Mouse (Mus musculus) limb, embryonic 15.5 days (tissue): ENCODE results near the gene Zfp141. TPM values are rescaled to one million over a fixed set of nuclear protein-coding genes. Genes with fewer than 3 reads are reported as not detected.
"Not testable (repeated sequence)": the region's sequence is repeated elsewhere in the genome, so short reads cannot be mapped to it uniquely, and the experiment has no call there.

ENCODE experiments used
- ATAC-seq: fragments of 200-750 bp; cut with Nextera tagmentation; 2 replicates; pipeline ENCODE4 v1.8.0; 2017; ENCODE audit warnings: low read depth, moderate TSS enrichment; ENCODE audit not compliant: insufficient number of reproducible peaks, low FRiP score, low TSS enrichment
- H3K27ac ChIP-seq: fragments of 300-500 bp; sonication (generic); 2 replicates; pipeline ENCODE4 v1.5.1; 2015; ENCODE audit warnings: moderate library complexity, mild to moderate bottlenecking, inconsistent platforms
- H3K27me3 ChIP-seq: fragments of 300-500 bp; sonication (generic); 2 replicates; pipeline ENCODE4 v1.6.1; 2015; ENCODE audit warnings: inconsistent platforms
- H3K36me3 ChIP-seq: fragments of 300-500 bp; sonication (generic); 2 replicates; pipeline ENCODE4 v1.6.1; 2015; ENCODE audit warnings: inconsistent platforms
- H3K4me1 ChIP-seq: fragments of 300-500 bp; sonication (generic); 2 replicates; pipeline ENCODE4 v1.6.1; 2015; ENCODE audit warnings: inconsistent platforms
- H3K4me2 ChIP-seq: fragments of 300-500 bp; sonication (generic); 2 replicates; pipeline ENCODE4 v1.6.1; 2015; ENCODE audit warnings: mild to moderate bottlenecking, inconsistent platforms
- H3K4me3 ChIP-seq: fragments of 300-500 bp; sonication (generic); 2 replicates; pipeline ENCODE4 v1.5.1; 2015; ENCODE audit warnings: mild to moderate bottlenecking, inconsistent platforms
- H3K9ac ChIP-seq: fragments of 300-500 bp; sonication (generic); 2 replicates; pipeline ENCODE4 v1.6.1; 2015; ENCODE audit warnings: inconsistent platforms
- H3K9me3 ChIP-seq: fragments of 300-500 bp; sonication (generic); 2 replicates; pipeline ENCODE4 v1.6.1; 2016; ENCODE audit warnings: inconsistent platforms
- WGBS: fragments of 180-500 bp; shearing (Covaris S2); methylation state at CpG from one replicate; pipeline ENCODE4 v1.1.7; 2015; 5-methylcytosine and 5-hydroxymethylcytosine counted together
- polyA plus RNA-seq: library from polyadenylated mRNA; unstranded; fragments of >200 nt; fragmentation: Nextera tagmentation; extraction: Ambion mirVana; gene quantifications from 2 replicates; pipeline ENCODE4 v1.2.1, GENCODE M21; 2015

Zfp141 gene
- polyA plus RNA-seq = 9.3 and 10.4 TPM in 2 replicates

DNA sequence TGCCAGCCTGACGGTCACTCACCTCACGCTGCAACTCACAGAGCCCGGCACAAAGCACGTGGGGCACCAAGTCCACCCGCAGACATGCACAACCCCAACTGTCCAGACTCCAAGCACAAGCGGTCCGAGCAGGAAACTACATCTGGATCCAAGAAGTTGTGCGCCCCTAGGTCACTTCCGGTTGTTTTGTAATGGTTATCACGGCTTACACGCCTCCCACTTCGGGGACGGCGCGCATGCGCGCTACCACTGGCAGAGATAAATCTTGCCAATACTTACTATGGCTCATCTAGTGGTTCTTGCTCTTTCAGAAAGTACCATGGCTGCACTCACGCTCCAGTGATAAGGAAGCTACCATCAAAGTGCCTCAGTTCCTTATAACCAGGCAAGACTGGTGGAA is at the start of gene Zfp141:
TSS of gene Zfp141 (minus strand) at position 153 of the 400 bp plus-strand sequence.
- H3K4me3 ChIP-seq = peak within 1 kb of the TSS; percentile 57
- H3K4me1 ChIP-seq, H3K27me3 ChIP-seq, H3K9me3 ChIP-seq, H3K36me3 ChIP-seq: not testable (repeated sequence)
- ATAC-seq = peak; percentile 83
- peak within 1 kb of the TSS; percentile 47 for H3K9ac ChIP-seq
- H3K4me2 ChIP-seq = peak within 1 kb of the TSS; percentile 51
- under 1% methylated on average over 18 of the region's 18 CpGs for WGBS
- H3K27ac ChIP-seq = peak within 1 kb of the TSS; percentile 63

DNA sequence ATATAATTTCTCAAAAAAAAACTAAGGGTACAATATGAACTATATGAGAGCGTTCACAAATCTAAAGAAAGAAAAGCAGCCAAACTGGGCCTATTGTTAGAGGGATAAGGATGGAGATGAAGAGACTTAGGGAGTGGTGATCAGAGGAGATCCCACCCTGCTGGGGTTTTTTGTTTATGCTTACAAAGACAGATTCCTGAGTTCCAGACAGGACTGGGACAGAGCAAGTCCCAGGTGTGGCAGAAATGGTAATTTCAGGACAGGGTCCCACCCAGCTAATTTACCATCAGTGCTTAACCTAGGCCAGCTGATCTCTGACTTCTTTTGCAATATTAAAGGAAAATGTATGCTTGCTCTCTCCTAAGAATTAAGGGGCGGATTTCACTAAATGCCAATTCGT is 46.2 kb upstream of the Zfp141 start:
- H3K9ac ChIP-seq = no peak overlapping the region
- no peaks in the 10 kb centered on the region for H3K4me1 ChIP-seq
- no peaks in the 10 kb centered on the region for H3K36me3 ChIP-seq
- no peak overlapping the region for H3K4me2 ChIP-seq
- no peak overlapping the region for H3K27ac ChIP-seq
- 74% methylated on average over 3 of the region's 3 CpGs for WGBS
- no peak for ATAC-seq
- no peak overlapping the region for H3K4me3 ChIP-seq
- H3K9me3 ChIP-seq = no peaks in the 10 kb centered on the region
- H3K27me3 ChIP-seq = no peaks in the 10 kb centered on the region

DNA sequence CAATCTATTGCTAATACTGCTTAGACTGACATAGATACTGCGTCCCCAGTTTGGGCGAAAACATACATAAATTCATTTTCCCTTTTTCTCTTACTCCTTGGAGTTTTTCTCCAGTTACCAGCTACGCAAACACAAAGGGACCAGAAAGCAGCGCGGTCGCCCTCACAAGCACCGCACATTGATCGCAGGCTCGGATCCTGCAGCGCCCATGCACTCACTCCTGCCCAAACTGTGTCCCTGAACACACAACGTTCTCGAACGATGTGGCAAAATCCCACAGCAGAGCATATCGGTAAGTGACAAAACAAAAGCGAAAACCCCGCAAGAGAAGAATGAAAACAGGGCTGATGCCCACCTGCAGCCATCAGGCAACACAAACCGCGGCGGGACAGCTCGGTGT is 354 bp downstream of the Zfp141 start:
- Histone ChIP-seq H3K27ac (peak overlapping the region; percentile 63), H3K4me3 (peak overlapping the region; percentile 57), H3K9me3 (no peaks in the 10 kb centered on the region), H3K9ac (peak overlapping the region; percentile 47), H3K4me1 (no peaks in the 10 kb centered on the region), H3K27me3 (no peaks in the 10 kb centered on the region), H3K36me3 (peaks cover 12% of the 10 kb centered on the region), H3K4me2 (peak overlapping the region; percentile 51)
- ATAC-seq = peak; percentile 44
- WGBS = 2% methylated on average over 20 of the region's 20 CpGs

DNA sequence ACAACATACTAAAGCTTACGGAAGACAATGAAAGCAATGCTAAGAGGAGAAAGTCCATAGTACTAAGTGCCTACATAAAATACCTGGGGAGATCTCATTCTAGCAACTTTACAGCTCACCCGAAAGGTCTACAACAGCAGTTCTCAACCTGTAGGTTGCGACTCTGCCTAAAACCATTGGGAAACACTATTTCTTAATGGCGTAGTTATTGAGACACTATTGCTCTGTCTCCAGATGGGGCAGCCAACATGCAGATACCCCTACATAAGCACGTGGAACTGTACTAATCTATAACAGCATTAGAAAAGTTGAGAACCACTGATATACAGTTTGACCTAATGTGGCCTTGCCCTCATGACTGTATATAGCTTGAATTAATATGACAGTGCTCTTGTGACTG is 7.3 kb downstream of the Zfp141 start:
- WGBS = 94% methylated on average over 5 of the region's 5 CpGs
- H3K36me3 ChIP-seq = peaks cover 24% of the 10 kb centered on the region
- H3K4me1 ChIP-seq = no peaks in the 10 kb centered on the region
- no peak overlapping the region for H3K27ac ChIP-seq
- H3K9ac ChIP-seq = no peak overlapping the region
- H3K9me3 ChIP-seq = no peaks in the 10 kb centered on the region
- no peak overlapping the region for H3K4me2 ChIP-seq
- ATAC-seq = no peak
- H3K27me3 ChIP-seq = no peaks in the 10 kb centered on the region
- H3K4me3 ChIP-seq = no peak overlapping the region

DNA sequence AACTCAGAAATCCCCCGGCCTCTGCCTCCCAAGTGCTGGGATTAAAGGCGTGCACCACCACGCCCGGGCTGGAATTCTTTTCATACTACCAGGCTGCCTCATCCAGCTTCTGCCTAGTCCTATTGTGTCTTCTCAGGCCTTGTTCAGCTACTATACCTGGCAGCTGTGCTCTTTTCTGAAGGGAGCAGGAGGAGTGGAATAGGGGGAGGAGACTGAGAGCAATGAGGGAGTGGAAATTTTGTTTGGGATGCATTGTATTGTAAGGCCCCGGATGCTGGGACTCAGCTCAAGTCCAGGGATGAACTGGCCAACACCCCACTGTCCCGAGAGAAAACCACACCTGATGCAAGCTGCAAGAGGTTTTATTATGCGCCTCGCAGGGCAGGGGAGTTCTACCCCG is 8.2 kb downstream of the Zfp141 start:
- Histone ChIP-seq H3K27me3 (no peaks in the 10 kb centered on the region), H3K9ac (no peak overlapping the region), H3K9me3 (no peaks in the 10 kb centered on the region), H3K27ac (no peak overlapping the region), H3K4me1 (no peaks in the 10 kb centered on the region), H3K36me3 (peaks cover 24% of the 10 kb centered on the region), H3K4me3 (no peak overlapping the region), H3K4me2 (no peak overlapping the region)
- no peak for ATAC-seq
- 90% methylated on average over 9 of the region's 9 CpGs for WGBS

DNA sequence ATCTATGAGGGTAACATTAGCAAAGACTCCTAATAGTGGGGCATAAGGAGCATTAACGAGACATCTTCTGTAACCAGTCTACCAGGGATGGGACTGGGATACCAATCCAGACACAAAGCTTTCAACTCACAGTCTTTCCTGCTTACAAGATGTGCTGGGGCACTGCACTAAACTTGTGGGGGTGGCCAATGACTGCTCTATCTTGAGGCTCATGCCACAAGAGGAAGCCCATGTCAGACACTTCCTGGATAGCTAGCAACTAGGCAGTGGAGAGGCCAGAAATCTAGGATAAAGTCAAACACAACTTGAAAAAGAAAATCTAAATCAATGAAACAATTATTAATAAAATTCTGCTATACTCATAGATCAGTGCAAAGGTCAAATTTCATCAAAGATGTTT is 9.3 kb downstream of the Zfp141 start:
- H3K27me3 ChIP-seq = no peaks in the 10 kb centered on the region
- WGBS = 93% methylated on average over 1 of the region's 1 CpGs

DNA sequence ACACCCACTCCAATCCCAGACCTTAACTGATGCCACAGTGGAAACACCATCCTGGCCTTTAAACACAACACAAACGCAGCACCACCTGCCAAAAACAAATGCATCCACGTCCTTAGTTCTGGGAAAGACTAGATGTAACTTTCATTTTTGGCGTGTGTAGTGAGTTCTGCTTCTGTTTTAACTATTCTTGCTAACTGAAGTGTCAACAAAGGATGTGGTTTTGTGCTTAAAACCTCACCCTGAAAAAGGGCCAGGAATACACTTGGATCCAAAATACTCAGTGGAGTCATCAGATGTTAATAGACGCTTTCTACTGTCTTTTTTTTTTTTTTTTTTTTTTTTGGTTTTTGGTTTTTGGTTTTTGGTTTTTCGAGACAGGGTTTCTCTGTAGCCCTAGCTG is 14.7 kb downstream of the Zfp141 start:
- no peak overlapping the region for H3K4me2 ChIP-seq
- H3K4me3 ChIP-seq = no peak overlapping the region
- peaks cover 21% of the 10 kb centered on the region for H3K36me3 ChIP-seq
- no peaks in the 10 kb centered on the region for H3K9me3 ChIP-seq
- H3K27me3 ChIP-seq = no peaks in the 10 kb centered on the region
- 87% methylated on average over 5 of the region's 5 CpGs for WGBS
- H3K4me1 ChIP-seq = no peaks in the 10 kb centered on the region
- H3K9ac ChIP-seq = no peak overlapping the region
- no peak for ATAC-seq
- H3K27ac ChIP-seq = no peak overlapping the region

More for the DNA sequence above, 9.3 kb downstream of the Zfp141 start:
- H3K4me3 ChIP-seq = no peak overlapping the region
- H3K4me1 ChIP-seq = no peaks in the 10 kb centered on the region
- no peak for ATAC-seq
- H3K9ac ChIP-seq = no peak overlapping the region
- H3K36me3 ChIP-seq = peaks cover 21% of the 10 kb centered on the region
- H3K4me2 ChIP-seq = no peak overlapping the region
- no peak overlapping the region for H3K27ac ChIP-seq
- no peaks in the 10 kb centered on the region for H3K9me3 ChIP-seq

DNA sequence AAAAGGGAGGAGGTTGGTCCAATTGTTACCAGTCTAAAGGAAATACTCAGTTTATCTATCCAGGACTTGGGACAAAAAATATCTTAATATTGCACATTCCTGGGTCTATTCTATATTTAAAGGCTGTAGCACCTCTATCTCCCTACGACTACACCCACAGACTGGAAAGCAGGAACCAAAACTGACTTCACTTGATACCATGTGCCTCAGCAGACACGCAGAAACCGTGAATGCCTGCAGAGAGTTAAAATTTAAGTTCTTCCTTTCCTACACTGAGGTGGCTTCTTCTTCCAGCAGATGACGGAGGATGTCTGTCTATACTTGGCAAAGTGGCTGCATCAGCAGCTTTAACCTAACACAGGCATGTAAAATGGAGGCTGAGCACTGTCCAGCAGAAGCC is 15.2 kb downstream of the Zfp141 start:
- Histone ChIP-seq H3K4me2 (no peak overlapping the region), H3K4me3 (no peak overlapping the region), H3K9me3 (no peaks in the 10 kb centered on the region), H3K36me3 (peaks cover 25% of the 10 kb centered on the region), H3K4me1 (no peaks in the 10 kb centered on the region), H3K9ac (no peak overlapping the region), H3K27ac (no peak overlapping the region), H3K27me3 (no peaks in the 10 kb centered on the region)
- WGBS = 89% methylated on average over 4 of the region's 4 CpGs
- no peak for ATAC-seq

DNA sequence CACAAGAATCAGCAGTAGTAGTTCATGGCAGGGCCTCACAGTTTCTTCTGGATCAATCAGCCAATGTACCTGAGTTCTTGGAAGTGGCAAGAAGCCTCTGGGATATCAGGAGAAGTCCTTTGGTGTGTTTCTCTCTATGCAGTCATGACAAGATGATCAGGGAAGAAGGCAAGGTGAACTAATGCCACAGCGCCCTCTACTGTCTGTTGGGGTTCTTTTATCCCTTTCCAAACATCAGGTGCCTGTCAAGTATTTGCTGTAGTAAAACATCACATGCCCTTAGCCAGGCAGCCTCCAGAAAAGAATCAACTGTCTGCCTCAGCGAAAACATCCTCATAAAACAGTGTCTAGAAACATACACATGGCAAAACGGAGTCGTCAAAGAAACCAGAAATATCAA is 50.9 kb downstream of the Zfp141 start:
- no peak overlapping the region for H3K27ac ChIP-seq
- no peak overlapping the region for H3K9ac ChIP-seq
- no peak overlapping the region for H3K4me3 ChIP-seq
- H3K36me3 ChIP-seq = no peaks in the 10 kb centered on the region
- H3K4me1 ChIP-seq = no peaks in the 10 kb centered on the region
- H3K27me3 ChIP-seq = no peaks in the 10 kb centered on the region
- no peaks in the 10 kb centered on the region for H3K9me3 ChIP-seq
- 73% methylated on average over 4 of the region's 4 CpGs for WGBS
- ATAC-seq = no peak
- no peak overlapping the region for H3K4me2 ChIP-seq

DNA sequence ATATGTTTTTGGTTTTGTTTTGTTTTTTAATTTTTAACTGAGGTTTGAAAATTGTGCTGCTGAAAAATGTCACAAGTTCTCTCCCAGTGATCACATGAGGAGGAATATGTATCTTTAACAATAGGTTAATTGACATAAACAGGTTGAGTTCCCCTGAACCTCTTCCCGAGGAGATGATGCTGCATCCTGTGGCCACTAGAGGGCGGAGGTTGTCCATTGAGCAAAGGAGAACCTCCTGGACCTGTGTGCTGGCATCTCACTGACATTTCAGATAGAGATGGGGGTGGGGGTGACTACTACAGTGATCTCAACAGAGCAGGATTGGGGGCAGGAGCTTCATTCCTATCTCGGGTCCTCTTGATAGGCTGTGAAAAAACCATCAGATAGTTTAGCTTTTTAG is 54.9 kb downstream of the Zfp141 start:
- WGBS = 35% methylated on average over 3 of the region's 3 CpGs
- peaks cover 9% of the 10 kb centered on the region for H3K9me3 ChIP-seq
- H3K9ac ChIP-seq = no peak overlapping the region
- no peak overlapping the region for H3K4me2 ChIP-seq
- no peak overlapping the region for H3K27ac ChIP-seq
- ATAC-seq = no peak
- H3K36me3 ChIP-seq = no peaks in the 10 kb centered on the region
- H3K4me3 ChIP-seq = no peak overlapping the region
- no peaks in the 10 kb centered on the region for H3K4me1 ChIP-seq
- no peaks in the 10 kb centered on the region for H3K27me3 ChIP-seq

DNA sequence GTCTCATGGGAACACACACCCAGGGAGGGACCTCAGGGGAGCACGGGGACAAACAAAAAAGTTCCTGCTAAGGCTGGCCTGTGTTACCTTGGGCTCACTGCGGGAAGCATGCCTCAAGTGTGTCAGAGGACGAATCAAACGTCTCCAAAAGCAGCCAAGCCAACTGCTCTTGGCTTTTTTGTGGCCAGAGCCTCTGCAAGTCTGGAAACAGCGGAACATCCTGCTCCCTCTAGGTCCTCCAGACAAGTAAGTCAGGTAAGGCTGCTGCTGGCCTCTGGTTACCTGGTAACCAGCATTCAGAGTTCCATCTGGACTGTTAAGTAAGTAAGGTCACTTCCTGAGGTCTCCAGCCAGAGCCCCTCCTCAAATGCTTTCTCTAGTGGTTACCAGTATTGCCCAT is 57.7 kb downstream of the Zfp141 start, which contains the start of gene 4933421I07Rik:
TSS of gene 4933421I07Rik (minus strand) at position 271 of the 400 bp plus-strand sequence.
- 73% methylated on average over 5 of the region's 5 CpGs for WGBS
- no peaks in the 10 kb centered on the region for H3K36me3 ChIP-seq
- H3K9ac ChIP-seq = no peak within 1 kb of the TSS
- H3K27ac ChIP-seq = no peak within 1 kb of the TSS
- no peak for ATAC-seq
- H3K27me3 ChIP-seq = no peaks in the 10 kb centered on the region
- peaks cover 9% of the 10 kb centered on the region for H3K9me3 ChIP-seq
- H3K4me1 ChIP-seq = no peaks in the 10 kb centered on the region
- no peak within 1 kb of the TSS for H3K4me2 ChIP-seq
- no peak within 1 kb of the TSS for H3K4me3 ChIP-seq

DNA sequence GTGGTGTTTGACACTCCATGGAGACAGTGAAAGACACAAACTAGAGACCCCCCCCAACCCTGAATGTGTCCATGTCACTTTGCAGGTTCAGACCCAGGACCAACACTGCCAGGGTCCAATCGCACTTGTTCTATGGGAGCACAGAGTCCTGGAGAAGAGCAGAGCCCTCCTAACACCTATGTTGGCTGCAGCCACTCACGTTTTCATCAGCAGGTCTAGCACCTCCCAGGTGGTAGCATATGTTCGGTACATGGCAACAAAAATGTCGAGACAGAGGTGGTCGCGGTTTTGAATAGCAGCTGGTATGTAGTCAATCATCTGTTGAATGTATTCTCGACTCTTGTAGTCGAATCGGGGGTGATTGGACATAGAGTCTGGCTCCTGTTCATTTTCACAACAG is 58.2 kb downstream of the Zfp141 start:
- Histone ChIP-seq H3K36me3 (no peaks in the 10 kb centered on the region), H3K9me3 (peaks cover 9% of the 10 kb centered on the region), H3K4me3 (no peak overlapping the region), H3K4me1 (no peaks in the 10 kb centered on the region), H3K27me3 (no peaks in the 10 kb centered on the region), H3K4me2 (no peak overlapping the region), H3K27ac (no peak overlapping the region), H3K9ac (no peak overlapping the region)
- ATAC-seq = no peak
- WGBS = 81% methylated on average over 9 of the region's 9 CpGs
